Mouse (Mus musculus) small intestine, adult 2 months (tissue): ENCODE data around the gene Otogl.

ENCODE experiments used
- CTCF ChIP-seq: fragments of 200-500 bp; IDR thresholded peaks from 2 replicates; pipeline ENCODE4 v1.5.1; 2012; ENCODE audit warnings: low read depth, mild to moderate bottlenecking, control low read depth, inconsistent platforms, low read length, moderate library complexity, mixed read lengths; ENCODE audit not compliant: insufficient replicate concordance, insufficient read length; ENCODE audit errors: extremely low read depth
- POLR2A ChIP-seq: fragments of 200-500 bp; IDR thresholded peaks from 2 replicates; pipeline ENCODE4 v1.6.1; 2012; ENCODE audit warnings: low read depth, mild to moderate bottlenecking, control low read depth, inconsistent platforms, low read length, moderate library complexity

DNA sequence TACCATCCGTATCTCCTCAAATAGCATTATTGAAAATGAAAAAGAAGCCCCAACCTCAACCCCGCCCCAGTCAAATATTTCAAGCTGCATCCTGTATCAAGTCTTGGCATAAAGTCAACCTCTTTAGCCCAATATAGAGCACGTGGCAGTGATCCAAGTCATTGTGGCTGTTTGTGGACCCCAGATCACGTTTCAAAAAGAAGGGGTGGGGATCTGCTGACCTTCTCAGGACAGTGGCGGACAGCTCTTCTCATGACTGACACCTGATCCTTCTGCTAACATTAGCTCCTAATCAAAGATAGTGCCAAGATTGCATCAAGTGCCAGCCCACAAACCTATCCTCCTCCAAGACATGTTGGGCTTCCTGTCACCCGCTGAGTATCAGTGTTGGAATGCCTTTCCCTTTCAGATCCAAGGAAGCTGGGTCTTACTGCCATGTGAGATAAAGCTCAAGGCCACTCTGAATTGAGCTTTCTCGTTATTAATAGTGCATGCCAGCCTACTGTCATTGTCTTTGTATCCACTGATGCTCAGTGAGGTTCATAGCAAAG lies 18.6 kb upstream of the Otogl start:
- TF ChIP-seq POLR2A (no peak), CTCF (no peak)
